Mouse (Mus musculus): ENCODE measurements around the gene Srgap1. TPM values are rescaled to one million over a fixed set of nuclear protein-coding genes. Genes with fewer than 3 reads are reported as not detected.
A peak's percentile ranks its signal among the peaks of the same experiment; 100 is the strongest.
"Not testable (repeated sequence)": the region's sequence is repeated elsewhere in the genome, so short reads cannot be mapped to it uniquely, and the experiment has no call there.

Srgap1 gene
- polyA plus RNA-seq, 1 experiment: 1.5 TPM

GRCm38 (mm10) chr10:121788536-121788935, 258.6 kb downstream of the Srgap1 start:
- 53% methylated on average over 3 of the region's 3 CpGs for WGBS
- no peak for DNase-seq (ENCODE audit: low read depth, low spot score)

- DNase-seq (ENCODE audit: low read depth, low spot score): no peak
- WGBS: 21% methylated on average over 14 of the region's 14 CpGs
Observed at GRCm38 (mm10) chr10:121781159-121781558, 266.0 kb downstream of the Srgap1 start.

DNA sequence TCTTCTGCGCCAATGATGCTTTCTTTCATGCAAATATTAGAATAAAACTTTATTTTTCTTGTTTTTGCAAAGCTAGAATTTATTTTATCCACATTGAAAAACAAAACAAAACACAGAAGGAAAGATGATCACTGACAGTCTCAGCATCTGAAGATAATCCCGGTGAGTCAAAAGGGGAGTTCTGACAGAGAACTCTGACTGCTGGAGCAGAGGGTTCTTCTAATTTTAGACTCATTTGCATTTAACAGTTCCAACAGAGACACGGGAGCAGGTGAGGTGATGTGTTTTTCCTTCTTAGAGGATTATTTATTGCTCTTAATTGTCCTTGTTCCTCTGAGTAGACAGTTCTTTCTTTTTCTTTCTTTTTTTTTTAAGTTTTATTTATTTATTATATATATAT, 271.1 kb downstream of the Srgap1 start:
- 73% methylated on average over 3 of the region's 3 CpGs for WGBS
- DNase-seq (ENCODE audit: low read depth, low spot score): no peak

DNA sequence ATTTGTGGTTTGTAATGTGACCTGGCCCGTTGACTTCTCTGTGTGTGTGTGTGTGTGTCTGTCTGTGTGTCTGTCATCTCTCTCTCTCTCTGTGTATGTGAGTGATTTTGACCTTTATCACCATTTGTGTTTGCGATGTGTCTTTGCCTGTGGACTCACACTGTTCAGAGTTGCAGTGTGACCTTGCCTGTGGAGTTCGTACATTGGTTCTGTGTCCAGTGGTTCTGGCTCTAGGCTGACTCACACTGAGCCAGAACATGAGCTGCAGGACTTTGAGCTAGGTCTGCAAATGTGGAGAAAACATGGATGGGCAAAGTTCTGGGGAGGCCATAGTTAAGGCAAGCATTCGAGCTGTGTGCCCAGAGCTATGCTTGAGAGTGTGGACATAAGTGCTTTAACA, 273.3 kb downstream of the Srgap1 start:
- 68% methylated on average over 4 of the region's 4 CpGs for WGBS
- DNase-seq (ENCODE audit: low read depth, low spot score): no peak

DNA sequence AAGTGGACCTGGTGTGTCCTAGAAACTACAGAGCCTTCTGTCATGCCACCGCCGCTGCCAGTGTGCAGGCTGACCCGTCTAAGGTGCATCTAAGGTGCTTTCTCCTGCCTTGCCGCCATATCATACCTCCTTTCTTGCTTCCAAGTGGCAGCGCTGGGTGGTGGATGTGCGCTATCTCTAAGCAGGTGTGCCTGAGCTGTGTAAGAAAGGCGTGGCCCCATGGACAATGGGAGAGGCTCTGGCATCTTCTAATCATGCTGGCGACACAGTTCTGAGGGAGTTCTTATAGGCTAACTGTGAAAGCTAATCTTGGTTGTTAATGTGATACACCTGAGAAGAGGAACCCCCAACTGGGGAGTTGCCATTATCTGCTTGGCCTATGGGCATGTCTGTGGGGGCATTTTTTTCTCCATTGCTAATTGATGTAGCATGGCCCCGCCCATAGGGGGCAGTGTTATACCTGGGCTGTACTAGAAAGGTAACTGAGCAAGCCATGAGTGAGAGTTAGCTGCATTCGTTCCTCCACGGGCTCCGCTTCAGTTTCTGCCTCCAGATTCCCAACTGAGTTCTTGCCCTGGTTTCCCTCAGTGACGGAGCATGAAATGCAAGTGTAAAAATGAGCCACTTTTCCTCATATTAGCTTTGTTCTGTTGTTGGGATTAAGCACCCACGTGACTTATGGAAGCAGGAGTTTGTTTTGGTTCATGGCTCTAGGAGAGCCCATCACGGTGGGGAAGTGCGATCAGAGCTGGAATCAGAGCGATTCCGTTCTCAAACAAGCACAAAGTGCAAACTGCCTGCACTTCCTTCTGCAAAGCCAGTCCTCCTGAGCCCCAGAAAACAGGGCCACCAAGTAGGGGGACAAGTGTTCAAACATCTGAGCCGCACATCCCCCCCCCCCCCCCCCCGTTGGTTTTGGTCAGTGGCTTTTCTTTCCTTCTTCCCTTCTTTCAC, 276.2 kb downstream of the Srgap1 start:
- 45% methylated on average over 20 of the region's 20 CpGs for WGBS
- DNase-seq (ENCODE audit: low read depth, low spot score): no peak

GRCm38 (mm10) chr10:121769711-121770110, 277.4 kb downstream of the Srgap1 start:
- DNase-seq (ENCODE audit: low read depth, low spot score): no peak
- 83% methylated on average over 5 of the region's 5 CpGs for WGBS

DNA sequence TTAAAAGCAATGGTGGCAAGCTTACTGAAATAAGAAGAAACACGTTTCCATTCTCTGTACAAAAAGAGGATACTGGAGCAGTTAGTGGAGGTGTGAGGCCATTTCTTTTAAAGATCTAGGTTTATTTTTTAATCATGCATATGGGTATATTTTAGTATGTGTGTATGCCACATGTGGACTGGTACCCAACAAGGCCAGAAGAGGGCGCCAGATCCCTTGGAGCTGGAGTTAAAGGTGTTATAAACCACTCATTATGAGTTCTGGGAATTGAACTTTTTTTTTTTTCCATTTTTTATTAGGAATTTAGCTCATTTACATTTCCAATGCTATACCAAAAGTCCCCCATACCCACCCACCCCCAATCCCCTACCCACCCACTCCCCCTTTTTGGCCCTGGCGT, 279.8 kb downstream of the Srgap1 start:
- 89% methylated on average over 3 of the region's 3 CpGs for WGBS

GRCm38 (mm10) chr10:121765174-121766057, 281.7 kb downstream of the Srgap1 start:
- DNase-seq (ENCODE audit: low read depth, low spot score): no peak
- 81% methylated on average over 10 of the region's 10 CpGs for WGBS

More for the DNA sequence above, 279.8 kb downstream of the Srgap1 start:
- DNase-seq (ENCODE audit: low read depth, low spot score): not testable (repeated sequence)

GRCm38 (mm10) chr10:121764469-121765173, 282.5 kb downstream of the Srgap1 start:
- 72% methylated on average over 13 of the region's 13 CpGs for WGBS
- DNase-seq (ENCODE audit: low read depth, low spot score): no peak

DNA sequence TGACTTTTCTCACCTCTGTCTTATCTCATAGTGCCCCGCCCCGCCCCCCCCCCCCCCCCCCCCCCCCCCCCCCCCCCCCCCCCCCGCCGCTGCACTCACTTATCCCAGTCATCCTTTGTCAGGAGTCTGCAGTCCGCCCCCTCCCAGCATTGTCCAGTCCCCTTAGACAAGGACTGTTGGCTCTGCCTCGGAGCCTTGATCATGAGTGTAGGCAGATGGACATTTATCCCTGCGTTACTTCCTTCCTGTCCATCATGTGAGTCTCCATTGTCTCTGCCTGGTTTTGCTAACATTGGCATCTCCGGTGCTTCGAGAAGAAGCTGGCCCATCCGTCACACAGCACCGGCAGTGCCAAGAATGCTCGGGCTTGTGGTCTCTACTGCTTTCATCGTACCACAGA, 283.9 kb downstream of the Srgap1 start:
- 63% methylated on average over 12 of the region's 13 CpGs for WGBS
- DNase-seq (ENCODE audit: low read depth, low spot score): no peak

GRCm38 (mm10) chr10:121762141-121762540, 285.0 kb downstream of the Srgap1 start:
- 75% methylated on average over 9 of the region's 9 CpGs for WGBS
- DNase-seq (ENCODE audit: low read depth, low spot score): no peak

- WGBS: 53% methylated on average over 8 of the region's 8 CpGs
- no peak for DNase-seq (ENCODE audit: low read depth, low spot score)
Observed at GRCm38 (mm10) chr10:121759095-121759494, 288.0 kb downstream of the Srgap1 start.

DNA sequence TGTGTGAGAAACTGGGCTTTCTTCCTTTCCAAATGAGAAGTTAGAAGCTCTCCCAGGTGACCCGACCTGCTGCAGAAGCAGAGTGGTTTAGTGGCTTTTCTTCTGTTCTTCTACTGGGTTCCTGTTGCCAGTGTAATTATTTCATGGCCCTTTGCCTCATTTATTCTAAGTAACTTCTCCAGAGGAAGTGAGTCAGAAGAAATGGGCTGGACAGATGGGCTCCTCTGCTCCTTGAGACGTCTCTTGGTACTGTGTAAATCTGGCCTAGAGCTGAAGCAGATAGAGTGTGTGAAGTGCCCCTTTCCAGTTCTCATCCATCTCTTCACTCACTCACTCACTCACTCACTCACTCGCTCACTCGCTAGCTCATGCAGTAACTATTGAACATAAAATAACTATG, 290.4 kb downstream of the Srgap1 start:
- 58% methylated on average over 4 of the region's 4 CpGs for WGBS
- DNase-seq (ENCODE audit: low read depth, low spot score): no peak

GRCm38 (mm10) chr10:121755822-121756221, 291.3 kb downstream of the Srgap1 start:
- 13% methylated on average over 1 of the region's 1 CpGs for WGBS
- no peak for DNase-seq (ENCODE audit: low read depth, low spot score)

- DNase-seq (ENCODE audit: low read depth, low spot score): no peak
- 33% methylated on average over 5 of the region's 5 CpGs for WGBS
Observed at GRCm38 (mm10) chr10:121754237-121754636, 292.9 kb downstream of the Srgap1 start.

DNA sequence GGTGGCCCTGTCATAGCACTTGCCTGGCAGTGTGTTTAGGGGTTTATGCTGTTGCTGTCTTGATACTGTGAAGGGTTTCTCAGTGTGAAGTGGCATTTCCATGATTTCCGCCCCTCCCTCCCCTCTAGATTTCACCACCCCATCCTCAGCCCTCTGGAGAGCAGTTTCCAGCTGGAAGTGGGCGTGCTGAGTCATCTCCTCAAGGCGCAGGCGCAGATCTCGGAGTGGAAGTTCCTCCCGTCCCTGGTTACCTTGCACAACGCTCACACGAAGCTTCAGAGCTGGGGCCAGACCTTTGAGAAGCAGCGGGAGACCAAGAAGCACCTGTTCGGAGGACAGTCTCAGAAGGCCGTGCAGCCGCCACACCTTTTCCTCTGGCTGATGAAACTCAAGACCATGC, 296.9 kb downstream of the Srgap1 start:
- DNase-seq (ENCODE audit: low read depth, low spot score): no peak
- 97% methylated on average over 12 of the region's 12 CpGs for WGBS

GRCm38 (mm10) chr10:121742336-121742735, 304.8 kb downstream of the Srgap1 start:
- WGBS: 33% methylated on average over 4 of the region's 4 CpGs
- no peak for DNase-seq (ENCODE audit: low read depth, low spot score)

DNA sequence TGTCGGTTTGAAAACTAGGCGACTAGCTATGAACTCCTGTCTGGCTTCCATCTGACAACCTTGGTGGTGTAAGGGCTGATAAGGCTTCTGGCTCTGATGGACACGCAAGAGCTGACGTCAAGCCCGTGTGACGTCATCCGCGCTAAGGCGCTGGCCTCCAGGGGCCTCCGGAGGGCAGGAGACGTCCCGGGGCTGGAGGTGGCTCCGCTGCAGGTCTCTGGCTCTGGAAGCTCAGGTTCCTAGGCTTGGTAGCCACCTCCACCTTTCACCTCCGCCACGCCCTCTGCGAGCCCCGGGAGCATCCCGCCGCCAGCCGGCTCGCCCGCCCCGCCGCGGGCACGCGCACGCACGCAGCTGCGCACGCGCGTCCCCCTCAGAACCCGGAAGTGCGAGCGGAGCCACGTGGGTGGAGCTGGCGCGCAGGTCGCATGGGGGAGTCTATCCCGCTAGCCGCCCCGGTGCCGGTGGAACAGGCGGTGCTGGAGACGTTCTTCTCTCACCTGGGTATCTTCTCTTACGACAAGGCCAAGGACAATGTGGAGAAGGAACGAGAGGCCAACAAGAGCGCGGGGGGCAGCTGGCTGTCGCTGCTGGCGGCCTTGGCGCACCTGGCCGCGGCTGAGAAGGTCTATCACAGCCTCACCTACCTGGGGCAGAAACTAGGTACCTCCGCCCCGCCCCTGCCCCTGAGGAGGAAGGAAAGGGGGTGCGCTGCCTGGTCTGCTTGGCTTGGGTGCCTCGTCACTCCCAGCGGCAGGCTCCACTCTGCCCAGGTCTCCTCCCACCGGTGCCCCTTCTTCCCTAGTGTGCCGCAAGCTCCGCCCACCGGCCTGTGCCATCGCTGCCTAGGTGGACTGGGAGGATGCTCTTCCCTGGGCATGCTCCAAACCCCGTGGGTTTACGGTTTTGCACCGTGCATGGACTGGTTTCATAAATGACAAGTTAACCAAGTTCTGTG, 307.3 kb downstream of the Srgap1 start, which contains the start of gene BC048403:
Gene BC048403 (plus strand): TSS at position 390 of the 958 bp plus-strand sequence.
- DNase-seq (ENCODE audit: low read depth, low spot score): peak; percentile 54
- WGBS: under 1% methylated on average over 68 of the region's 68 CpGs

DNA sequence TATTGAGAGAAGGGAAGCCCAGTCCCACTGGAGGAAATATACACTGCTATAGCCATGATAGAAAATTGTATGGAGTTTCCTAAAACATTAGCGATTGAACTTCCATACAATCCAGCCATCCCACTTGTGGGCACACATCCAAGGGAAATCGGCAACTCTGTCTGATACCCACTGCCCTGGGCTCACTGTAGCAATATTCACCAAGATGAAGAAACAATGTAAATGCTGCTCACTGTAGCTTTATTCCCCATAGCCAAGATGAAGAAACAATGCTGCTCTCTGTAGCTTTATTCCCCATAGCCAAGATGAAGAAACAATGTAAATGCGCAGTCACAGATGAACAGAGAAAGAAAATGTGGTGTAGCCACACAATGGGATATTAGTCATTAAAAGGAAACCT, 309.9 kb downstream of the Srgap1 start:
- WGBS: 90% methylated on average over 3 of the region's 3 CpGs
- no peak for DNase-seq (ENCODE audit: low read depth, low spot score)
